Mouse (Mus musculus) ES-Bruce4 (cell line): ENCODE results near the gene Erlin1.

Experiments used
- CTCF ChIP-seq: IDR thresholded peaks from one replicate; pipeline ENCODE4 v1.8.1; 2011; ENCODE audit warnings: low read depth, low read length
- EP300 ChIP-seq: IDR thresholded peaks from 2 replicates; pipeline ENCODE4 v1.6.1; 2011; ENCODE audit warnings: low read depth, low read length; ENCODE audit not compliant: insufficient read depth

DNA sequence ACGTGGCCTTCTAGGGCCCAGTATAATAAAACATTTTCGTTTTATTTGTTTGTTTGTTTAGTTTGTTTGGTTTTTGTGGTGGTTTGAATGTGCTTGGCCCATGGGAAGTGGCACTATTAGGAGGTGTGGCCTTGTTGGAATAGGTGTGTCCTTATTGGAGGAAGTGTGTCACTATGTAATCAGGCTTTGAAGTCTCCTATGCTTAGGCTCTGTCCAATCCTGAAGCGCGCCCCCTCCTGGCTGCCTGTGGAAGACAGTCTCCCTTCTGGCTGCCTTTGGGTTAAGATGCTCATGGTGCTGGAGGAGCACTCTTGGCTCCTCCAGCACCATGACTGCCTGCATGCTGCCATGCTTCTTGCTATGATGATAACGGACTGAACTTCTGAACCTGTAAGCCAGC lies 46.5 kb downstream of the Erlin1 start:
- TF ChIP-seq EP300 (no peak), CTCF (peak; percentile 57)
